Mouse (Mus musculus): ENCODE results near the gene Manba.

DNA sequence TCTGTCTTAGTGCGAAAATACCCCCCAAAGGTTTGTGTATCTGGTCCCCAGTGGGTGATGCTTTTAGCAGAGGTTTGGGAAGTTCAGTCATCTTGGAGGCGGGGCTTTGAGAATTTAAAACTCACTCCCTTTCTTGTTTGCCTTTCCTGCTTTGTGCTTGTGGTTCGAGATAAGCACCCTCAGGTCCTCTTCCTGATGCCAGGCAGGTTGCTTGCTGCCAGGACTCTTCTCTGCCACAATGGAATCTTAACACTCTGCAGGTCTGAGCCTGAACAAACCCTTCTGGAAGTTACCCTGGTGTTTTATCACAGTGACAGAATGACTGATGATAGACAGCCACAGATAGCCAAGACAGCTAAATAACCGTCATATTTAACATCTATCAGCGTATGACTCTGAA, 83.2 kb downstream of the Manba start:
- TF ChIP-seq POLR2A (IDR thresholded peaks at IDR 0.05; ENCODE audit: insufficient read length, low read depth) (no peak), MYOG (IDR thresholded peaks at IDR 0.05; ENCODE audit: control insufficient read depth in 1 of 3, insufficient read depth in 1 of 3, insufficient read length in 2 of 3, low read depth in 2 of 3) (no peak), REST (IDR thresholded peaks at IDR 0.05; ENCODE audit: insufficient read depth, insufficient read length) (no peak), TCF12 (IDR thresholded peaks at IDR 0.05; ENCODE audit: insufficient read depth, poor library complexity, severe bottlenecking) (no peak)
